Mouse (Mus musculus): ENCODE results near the gene Sclt1. TPM values are rescaled to one million over a fixed set of nuclear protein-coding genes. Genes with fewer than 3 reads are reported as not detected.
A peak's percentile ranks its signal among the peaks of the same experiment; 100 is the strongest.

The Sclt1 gene
- total RNA-seq, 2 experiments from 2014 or later = 4.6 to 5.0 TPM

DNA sequence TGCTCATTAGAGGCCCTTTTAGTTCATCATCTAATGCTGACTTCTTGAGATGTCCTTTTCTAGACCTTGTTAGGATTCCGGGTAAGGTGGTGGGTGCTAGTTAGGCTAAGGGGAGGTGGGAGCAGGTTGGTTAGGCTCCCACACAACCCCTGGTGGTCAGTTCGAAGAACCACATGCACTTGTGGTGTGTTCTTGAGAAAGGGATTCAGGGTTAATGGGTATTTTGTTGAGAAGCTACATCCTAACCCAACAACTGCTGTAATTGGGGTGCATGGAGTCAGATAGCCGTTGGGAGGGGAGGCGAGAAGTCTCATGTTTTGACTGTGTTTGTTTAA, 136.0 kb downstream of the Sclt1 start:
- no peak for DNase-seq

DNA sequence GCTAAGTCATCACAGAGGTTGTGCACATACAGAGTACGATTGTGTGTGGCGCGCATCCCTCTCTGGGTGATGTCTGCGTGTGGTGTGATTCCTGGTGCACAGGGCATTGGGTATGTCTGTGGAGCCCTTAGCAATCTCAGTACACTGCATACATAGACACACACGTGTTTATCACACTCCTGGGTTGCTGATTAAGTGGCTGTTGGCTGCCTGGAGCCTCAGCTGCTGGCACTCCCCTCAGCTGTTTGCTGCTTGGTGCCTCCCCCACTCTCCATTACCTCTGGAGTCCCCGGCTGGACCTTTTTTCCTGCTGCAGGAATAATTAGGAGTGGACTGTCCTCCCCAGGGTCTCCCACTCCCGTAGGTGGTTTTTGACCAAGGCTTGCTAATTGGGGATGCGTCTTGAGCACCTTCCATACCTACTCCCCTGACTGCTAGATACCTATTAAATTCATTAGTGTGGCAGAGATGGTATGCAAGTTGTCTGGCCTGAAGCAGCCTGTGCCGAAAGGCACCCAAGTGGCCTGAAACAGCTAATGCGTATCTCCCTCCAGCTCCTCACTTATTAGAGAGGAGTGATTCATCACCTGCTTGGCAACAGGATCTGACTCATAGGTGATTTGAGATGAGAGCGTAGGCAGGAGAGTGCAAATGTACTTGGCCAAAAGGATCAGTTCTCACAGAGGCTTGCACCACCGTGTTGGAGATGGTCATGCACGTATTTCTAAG, 136.5 kb downstream of the Sclt1 start:
- no peak for DNase-seq

DNA sequence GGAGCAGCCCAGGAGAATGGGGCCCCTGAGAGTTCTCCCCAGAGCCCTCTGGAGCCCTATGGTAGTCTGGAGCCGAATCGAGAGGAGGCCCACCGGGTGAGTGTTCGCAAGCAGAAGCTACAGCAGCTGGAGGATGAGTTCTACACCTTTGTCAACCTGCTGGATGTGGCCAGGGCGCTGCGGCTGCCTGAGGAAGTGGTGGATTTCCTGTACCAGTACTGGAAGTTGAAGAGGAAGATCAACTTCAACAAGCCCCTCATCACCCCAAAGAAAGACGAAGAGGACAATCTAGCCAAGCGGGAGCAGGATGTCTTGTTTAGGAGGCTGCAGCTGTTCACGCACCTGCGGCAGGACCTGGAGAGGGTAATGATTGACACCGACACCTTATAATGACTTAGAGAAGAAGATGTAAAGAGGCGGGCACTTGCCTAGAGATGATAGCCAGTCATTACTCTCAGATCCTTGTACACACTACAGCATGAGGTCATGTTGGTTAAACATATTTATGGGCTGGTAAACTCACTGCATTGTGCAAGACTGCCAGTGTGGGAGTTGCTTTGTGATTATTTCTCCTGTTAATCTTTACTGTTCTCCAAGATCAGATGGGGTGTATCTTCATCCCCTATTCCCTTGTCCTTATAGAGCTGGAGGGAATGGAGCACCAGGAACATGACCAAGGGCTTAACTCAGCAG, 137.5 kb downstream of the Sclt1 start:
- no peak for DNase-seq

DNA sequence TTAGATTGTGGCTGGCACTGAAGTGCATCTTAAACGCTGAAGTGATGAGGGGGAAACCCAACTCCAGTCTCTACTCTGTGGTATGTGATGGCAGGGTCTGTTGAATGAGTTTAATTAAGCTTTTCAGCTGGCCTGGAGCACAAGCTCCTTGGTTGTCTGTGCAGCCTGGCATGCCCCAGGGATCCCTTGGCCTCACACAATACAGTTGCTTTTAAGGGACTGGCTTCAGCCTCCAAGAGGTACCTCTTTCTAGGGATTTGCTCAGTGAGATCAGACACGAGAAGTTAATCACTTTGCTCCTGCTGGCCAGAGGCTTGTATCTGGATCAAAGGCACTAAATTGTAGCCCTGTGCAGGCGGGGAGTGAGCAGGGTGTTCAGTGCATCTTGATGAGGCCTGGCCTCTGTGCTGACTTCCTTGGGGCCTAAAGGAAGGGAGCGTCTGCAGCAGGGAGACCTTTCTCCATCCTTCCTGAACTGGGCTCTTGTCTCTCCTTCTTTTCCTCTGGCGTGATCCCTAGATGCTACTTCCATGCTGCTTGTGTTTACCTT, 138.8 kb downstream of the Sclt1 start:
- DNase-seq = no peak

DNA sequence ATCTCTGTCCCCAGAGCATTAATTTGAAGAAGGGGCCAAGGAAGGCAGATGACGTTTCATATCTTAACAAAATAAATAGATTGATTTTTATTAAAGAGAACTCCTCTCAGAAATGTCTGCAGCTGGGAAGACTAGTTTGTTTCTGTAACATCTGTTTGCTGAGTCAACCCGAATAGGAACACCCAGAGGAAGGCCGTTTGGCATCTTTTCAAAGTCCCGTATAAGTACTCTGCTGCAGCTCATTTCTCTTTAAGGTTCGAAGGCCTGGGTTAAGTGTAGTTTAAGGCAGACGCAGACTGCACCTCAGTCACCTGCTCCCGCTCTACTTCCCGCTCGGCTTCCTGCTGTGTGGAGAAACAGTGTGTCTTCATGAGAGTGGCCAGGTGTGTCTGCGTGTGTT, 139.4 kb downstream of the Sclt1 start:
- DNase-seq = no peak

DNA sequence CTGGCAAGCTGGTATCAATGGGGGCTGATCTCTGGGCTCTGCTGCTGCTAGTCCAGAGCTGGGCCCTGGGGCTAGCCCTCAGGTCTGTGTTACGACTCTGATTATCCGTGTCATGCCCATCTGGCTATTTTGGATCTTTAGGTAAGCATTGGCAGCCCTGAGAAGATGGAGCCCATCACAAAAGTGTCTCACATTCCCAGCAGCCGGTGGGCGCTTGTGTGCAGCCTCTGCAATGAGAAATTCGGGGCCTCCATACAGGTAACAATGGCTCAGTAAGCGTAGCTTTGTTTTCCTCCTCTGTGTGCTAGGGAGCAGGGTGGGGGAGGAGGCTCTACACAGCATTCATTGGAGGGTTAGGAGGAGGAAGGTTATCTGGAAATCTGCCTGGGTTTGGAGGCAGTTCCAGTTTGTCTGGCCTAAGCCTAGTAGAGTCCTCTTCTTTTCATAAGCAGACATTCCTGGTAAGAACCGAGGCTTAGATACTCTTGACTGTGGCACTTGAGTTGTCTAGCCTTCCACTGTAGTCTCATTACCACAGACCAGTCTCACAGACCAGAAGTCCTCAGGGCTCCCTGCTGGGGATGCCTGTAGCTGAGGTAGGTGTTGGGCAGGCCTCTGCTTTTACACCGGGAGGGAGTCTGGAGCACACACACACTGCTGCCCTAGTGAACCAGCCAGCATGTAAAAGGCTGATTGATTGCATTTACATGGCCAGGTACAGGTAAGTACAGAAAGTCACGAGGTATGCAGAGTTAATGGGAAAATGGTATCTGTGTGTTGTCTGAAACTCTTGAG, 140.9 kb downstream of the Sclt1 start:
- no peak for DNase-seq

DNA sequence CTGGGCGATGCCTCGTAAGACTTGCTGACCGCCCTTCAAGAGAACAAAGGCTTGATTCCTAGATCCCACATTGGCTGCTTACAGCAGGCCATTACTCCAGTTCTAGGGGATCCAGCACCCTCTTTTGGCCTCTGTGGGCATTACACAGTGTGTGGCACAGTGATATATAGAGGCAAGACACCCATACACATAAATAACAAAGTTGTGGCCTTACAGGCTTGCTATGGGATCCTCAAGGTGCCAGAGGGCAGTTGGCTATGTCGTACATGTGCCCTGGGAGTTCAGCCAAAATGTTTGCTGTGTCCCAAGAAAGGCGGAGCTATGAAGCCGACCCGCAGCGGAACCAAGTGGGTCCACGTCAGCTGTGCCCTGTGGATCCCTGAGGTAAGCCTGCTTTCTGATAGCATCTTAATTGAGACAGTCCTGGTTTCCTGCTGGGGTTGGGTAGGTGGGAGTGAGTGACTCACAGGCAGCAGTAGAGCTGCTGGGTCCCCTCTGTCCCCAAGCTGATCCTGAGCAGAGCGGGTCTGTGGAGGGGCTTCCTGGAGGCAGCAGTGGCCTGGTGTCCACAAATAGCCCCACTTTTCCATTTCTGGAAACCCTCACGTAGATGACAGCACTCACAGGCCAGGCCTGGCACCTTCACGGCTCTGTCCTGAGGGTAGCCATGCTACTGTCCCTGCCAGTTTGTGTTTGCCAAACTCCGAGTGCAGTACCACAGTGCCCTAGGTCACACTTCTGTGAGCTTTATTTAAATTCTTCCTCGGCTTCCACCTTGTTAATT, 142.3 kb downstream of the Sclt1 start:
- peak; percentile 38 for DNase-seq

DNA sequence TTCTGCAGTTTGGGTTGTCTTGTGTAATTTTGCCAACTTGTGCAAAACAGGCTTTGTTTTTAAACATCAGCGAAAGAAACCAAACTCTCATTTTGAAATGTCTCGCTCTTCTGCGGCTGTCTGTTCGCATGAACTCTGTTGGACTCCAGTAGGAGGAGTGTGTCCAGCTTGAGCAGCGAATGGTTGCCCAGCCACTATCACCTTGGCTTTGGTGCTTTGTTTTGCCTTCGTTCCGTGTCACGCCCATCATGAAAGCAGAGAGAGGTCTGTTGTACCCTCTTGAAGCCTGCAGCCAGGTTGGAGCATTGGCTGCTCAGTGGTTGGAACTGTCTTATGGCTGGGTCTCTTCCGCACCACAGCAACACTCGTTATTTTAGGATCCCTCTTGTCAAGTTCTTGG, 143.1 kb downstream of the Sclt1 start:
- no peak for DNase-seq

DNA sequence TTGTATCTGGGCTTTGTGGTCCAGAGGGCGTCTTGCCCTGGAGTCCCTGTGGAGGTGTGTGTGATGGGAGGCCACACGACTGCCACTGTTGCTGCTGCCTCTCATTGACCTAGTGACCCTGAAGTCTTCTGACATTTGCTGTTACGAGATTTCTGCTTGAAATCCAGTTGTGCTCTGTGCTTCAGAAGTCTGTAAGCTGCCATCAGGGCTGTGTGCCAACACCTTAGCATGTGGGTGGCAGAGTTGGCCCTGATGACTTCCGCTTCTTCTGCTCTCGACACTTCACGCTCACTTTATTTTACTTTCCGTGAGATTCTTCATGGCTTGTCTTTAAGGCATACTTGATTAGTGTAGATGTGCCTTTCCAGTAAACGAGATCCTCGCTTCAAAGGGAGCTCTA, 143.9 kb downstream of the Sclt1 start:
- no peak for DNase-seq

DNA sequence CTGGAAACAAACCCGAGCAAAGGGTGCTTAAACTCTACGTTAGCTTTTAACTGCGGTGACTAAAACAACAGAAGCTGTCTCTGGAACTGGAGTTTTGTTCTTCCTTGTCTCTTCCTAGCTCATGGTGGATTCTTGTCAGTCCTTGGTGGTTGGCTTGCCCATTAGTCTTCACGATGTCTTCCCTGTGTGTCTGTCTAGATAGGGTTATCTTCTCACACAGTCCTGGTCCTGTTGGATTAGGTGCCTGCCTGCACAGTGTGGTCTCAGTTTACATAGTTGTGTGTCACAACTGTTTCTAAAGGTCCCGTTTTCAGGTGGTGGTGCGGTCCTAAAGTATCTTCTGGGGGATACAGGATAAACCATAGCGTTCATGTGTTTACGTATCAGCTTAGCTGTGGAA, 145.3 kb downstream of the Sclt1 start:
- no peak for DNase-seq

DNA sequence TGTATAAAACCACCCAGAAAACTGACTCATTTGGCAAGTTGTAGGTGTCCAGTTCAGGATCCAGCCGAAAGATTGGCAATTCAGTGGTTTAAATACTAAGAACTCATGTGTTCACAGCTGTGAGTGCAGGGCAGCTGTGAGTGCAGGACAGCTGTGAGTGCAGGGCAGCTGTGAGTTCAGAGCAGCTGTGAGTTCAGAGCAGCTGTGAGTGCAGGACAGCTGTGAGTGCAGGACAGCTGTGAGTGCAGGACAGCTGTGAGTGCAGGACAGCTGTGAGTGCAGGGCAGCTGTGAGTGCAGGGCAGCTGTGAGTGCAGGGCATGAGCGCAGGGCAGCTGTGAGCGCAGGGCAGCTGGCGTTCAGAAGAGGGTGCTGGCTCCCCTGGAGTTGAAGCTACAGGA, 147.3 kb downstream of the Sclt1 start:
- no peak for DNase-seq

DNA sequence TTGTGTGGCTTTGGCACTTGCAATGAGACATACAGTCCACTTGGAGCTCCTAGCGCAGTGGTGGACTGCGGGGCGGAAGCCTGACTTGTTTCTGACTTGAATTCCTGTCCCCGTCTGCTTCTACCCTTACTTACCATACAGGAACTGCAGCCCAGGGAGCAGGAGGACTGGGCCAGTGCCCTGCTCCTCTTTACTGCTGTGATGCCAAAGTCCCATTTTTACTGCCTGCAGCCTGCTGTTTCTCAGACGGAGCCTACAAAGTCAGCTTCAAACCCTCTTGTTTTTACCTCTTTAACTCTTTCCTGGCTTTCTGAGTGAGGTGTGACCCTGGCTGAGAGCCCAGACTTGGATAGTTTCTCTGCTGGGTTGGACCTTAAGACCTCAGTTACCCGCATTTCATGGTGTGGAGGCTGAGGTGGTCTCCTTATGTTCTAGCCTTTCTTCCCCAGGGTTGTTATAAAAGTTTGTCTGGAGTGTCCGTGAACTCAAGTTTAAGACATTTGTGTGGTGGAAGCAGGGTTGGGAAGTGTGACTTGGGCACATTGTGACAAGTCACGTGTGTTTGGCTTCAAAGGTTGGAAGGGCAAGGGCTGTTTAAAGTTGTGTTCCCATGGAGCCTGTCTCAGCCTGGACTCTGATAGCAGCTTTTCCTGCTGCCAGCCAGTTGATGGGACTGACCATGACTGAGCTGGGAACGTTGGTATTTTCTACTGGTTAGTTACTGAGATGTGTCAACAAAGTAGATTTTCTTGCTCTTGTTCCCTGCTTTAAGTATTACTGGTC, 148.0 kb downstream of the Sclt1 start:
- DNase-seq = no peak

DNA sequence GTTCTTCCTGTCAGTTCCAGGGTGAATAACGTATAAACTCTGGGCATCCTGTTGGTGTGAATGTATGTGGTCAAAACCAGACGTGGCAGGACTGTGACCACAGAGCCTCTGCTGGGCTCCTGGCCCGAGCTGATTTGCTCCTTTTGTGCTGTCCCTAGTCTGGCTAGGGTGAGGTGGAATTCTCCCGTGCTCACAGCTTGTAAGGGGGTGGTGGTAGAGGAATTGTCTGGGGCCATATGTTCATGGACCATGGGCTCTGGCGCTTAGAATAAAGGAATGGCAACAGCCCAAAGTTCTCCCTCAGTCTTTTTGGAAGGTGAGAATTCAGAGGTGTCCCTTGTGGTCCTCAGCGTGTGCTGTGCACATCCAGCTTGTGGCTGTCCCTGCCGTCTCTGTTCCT, 149.5 kb downstream of the Sclt1 start:
- no peak for DNase-seq

DNA sequence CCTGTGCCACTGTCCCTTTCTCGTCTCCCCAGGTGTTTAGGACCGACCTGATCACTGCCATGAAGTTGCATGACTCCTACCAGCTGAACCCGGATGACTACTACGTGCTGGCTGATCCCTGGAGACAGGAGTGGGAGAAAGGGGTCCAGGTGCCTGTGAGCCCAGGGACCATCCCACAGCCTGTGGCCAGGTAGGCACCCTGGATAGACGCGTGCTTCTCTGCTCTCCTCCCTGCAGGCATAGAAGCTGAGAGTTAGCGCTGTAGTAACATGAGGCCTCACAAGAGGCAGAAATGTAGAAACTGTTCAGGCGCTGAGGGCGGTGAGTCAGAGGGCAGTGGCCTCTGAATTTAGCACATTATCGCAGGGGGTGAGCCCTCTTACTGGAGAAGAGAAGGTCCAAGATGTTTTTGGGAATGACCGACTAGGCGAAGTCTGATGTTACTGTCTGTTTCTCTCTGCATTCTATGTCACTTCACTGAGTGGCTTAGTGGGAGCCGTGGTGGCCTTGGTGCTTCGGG, 150.6 kb downstream of the Sclt1 start:
- DNase-seq = no peak

DNA sequence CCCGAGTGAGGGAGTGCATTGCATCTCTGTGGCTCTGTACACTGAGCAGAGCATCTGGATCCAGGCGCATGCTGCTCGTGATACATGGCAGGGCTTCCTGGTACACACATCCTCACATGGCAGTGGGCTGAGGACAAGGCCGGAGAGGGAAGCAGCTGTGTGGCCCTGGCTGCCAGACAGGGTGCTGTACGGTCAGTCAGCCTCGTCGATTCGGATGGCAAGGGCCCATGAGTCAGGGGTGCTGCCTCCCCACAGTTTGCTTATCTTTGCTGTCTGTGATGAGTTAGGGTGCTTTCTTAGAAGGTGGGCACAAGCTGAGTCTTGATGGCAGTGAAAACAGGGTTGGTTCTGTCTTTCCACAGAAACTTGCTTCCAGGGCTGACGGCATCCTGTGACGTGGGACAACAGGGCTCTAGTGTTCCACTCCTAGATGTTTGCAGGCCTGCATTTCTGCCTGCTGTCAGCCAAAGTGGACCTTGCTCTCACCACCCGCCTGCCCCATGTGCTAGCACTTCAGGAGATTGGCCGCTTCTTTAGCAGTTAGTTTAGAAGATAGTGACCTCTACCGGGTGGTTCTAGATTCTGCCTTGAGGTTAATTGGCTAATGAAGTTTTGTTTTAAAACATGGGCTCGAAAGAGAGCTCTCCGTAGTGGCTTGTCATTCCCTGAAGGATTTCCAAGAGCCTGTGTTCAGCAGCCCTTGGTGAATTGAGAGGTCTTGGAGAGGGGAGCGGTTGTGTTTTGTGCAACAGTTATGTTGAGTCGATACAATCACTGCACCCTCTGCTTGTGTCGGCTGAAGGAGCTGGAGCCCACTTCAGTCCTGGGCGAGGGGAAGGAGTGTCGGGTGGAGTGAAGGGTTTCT, 151.4 kb downstream of the Sclt1 start:
- no peak for DNase-seq

DNA sequence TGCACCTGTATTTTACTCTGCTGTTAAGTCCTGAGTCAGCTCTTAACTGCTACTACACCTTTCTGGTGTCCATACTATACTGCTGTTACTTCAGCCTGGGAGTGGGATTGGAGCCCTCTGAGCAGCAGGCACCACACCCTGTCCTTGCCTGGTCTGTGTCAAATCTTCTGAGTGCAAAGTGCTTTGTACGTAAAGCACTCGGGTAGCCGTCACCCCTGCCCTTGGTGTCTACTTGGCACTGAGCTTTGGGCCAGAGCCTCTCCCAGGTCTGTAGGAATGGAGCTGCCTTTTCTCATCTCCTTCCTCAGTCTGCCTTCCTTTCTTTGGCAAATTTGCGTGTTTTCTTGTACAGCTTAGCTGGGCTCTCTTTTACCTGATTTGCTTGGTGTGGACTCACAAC, 152.3 kb downstream of the Sclt1 start:
- DNase-seq = no peak

DNA sequence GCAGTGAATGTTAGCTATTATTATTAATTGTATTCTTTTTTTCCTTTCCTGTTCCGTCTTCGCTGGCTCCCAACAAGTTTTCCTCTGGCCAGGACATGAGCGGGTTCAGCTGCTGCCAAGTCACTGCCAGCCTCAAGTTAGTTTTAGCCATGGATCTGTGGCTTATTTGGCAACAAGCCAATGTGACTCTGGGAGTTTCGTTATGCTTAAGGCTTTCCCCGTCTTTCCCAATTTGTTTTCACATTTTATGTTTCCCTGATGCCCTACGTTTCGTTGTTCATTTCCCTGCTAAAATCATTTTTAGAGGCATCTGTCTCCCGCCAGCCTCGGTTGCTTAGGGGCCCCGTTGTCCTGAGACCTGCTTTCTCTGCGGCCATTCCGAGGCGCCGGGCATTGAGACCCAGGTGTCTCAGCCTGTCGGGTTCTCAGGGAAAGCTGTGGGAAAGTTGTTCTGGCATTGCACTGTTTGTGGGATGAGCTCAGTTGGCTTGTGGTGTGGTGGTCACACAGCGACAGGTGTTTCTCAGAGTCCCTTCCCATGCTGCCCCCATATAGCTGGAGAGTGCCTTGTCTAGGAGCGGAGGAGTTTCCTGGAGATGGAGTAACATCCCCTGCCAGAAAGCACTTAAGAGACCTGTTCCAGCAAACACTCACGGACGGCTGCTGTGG, 152.9 kb downstream of the Sclt1 start:
- no peak for DNase-seq

DNA sequence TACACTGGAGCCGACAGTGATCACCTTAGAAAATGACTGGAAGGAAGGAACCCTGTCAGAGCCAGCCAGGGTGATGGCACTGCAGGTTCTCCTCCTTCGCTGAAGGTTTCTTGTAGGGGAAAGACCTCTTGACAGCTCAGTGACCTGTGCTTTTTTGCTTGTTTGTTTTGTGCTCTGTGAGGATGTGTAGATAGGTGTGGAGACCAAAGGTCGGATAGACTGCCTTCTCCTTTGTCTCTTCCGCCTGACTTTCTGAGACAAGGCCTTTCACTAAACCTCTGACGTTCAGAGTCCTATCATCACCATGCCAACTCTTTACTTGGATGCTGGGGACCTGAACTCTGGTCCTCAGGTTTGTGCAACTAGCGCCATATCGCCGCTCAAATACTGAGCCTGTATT, 153.8 kb downstream of the Sclt1 start:
- DNase-seq = no peak

DNA sequence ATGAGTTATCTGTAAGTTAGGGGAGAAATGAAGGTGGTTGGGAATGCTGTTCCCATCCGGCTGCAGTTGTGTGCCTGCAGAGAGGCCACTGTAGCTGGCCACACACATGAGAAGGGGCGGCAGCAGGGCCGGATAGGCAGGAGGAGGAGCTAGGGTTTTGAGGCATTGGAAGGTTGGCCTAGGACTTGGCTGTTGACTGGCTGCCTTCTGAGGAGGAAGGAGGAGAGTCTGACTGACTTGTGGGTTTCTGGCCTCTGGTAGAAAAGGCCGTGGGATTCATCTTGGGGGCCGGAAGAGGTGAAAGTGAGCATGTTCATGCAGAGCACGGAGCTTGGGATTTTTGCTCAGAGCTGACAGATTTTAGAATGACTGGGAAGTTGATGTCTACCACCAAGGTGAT, 154.7 kb downstream of the Sclt1 start:
- peak; percentile 45 for DNase-seq

DNA sequence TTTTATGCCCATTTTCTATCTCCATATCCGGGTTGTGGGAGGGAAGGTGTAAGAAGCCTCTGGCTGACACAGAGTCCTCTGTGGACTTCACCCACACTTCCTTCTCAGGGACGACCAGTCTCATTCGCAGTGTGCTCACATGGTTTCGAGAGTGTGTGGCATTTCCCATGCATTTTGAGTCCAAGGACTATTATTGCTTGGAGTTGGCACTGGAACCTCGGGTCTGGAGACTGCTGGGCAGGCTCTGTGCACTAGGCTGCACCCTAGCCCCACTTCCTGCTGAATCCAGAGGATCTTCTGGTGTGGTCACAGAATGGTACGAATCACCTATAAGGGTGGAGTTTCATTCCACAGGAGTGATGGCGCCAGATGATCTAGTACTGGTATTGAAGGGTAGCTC, 155.4 kb downstream of the Sclt1 start:
- no peak for DNase-seq

Measured in gastrocnemius, postnatal 25 days (tissue).